Mouse (Mus musculus): ENCODE measurements around the gene Casd1. TPM values are rescaled to one million over a fixed set of nuclear protein-coding genes. Genes with fewer than 3 reads are reported as not detected.

Gene Casd1
- 33.8 and 36.4 TPM in 2 replicates for polyA plus RNA-seq (2016; fragmentation: Nextera tagmentation; extraction: Ambion mirVana)

DNA sequence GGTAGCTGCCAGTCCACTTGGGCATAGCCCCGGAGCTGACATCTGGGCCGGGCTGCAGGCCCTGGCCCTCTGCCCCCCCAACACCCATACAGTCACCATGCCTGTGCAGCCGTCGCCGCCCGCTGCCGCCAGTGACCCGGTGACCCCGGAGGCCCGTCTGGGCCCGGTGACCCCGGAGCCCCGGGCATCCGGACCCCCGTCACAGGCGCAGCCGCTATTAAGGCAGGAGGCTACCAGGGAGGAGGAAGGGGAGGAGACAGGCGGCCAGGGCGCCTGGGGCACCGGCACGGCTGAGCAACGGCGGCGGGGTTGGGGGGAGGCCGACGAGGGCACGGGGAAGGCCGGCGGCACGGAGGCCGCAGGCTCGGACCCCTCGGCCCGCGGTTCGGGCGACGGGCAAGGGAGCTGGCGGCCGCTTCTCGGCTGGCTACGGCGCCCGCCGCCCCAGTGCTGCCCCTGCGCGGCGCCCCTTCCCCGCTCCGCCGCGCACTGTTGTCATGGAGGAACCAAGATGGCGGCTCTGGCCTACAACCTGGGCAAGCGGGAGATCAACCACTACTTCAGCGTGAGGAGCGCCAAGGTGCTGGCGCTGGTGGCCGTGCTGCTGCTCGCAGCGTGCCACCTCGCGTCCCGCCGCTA, at the start of gene Casd1:
Gene Casd1, plus strand, starts transcription at position 182 of the 639 bp plus-strand sequence.
- H3K27ac ChIP-seq = peak within 1 kb of the TSS; percentile 99
- no peaks in the 10 kb centered on the region for H3K9me3 ChIP-seq
- peak within 1 kb of the TSS; percentile 78 for H3K4me3 ChIP-seq
- H3K27me3 ChIP-seq (ENCODE audit: insufficient read depth, poor library complexity, severe bottlenecking) = no peaks in the 10 kb centered on the region
- peak; percentile 81 for DNase-seq (ENCODE audit: low spot score)
- WGBS = under 1% methylated on average over 63 of the region's 64 CpGs
- H3K36me3 ChIP-seq = no peaks in the 10 kb centered on the region
- peaks cover 54% of the 10 kb centered on the region for H3K4me1 ChIP-seq (replicated peaks)

DNA sequence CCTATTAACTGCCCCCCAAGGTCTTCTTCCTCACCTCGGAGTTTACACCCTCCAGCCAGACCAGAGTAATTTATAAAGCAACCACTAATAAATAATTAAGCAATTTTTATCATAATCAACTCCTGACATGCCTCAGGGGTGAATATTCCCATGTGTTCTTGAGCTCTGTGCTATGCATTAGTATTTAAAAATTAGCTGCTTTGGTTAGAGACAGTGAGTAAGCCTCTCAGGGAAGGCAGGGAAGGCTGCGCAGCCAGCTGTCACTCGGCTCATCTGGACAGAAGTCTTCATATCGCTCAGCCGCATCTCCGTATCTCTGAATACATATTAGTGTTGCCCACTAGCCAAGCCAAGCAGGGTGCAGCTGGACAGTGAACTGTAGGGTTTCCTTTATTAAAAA, 45.3 kb upstream of the Casd1 start:
- no peak for DNase-seq (ENCODE audit: low spot score)
- Histone ChIP-seq H3K9me3 (no peaks in the 10 kb centered on the region), H3K4me3 (no peak overlapping the region), H3K27me3 (ENCODE audit: insufficient read depth, poor library complexity, severe bottlenecking) (no peaks in the 10 kb centered on the region), H3K36me3 (no peaks in the 10 kb centered on the region), H3K4me1 (replicated peaks) (peaks cover 41% of the 10 kb centered on the region), H3K27ac (no peak overlapping the region)
- WGBS = 72% methylated on average over 6 of the region's 6 CpGs

DNA sequence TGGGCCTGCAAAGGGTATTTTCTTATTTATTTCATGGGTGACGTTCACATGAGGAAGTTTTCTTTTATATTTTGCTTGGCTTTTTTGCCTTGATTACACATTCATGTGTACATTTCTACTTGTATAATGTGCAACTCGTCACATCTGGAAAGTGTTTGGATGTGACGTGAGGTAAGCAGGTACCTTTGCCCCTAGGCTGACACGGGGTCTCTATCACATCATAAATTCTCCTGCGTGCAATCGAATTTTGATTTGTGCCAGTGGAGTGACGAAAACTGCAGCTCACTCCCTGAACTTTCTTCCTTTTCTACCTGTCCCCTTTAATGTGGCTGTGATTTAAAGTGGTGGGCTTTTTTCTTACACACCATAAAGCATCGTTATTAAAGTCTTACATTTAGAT, 43.6 kb upstream of the Casd1 start:
- Histone ChIP-seq H3K27ac (no peak overlapping the region), H3K36me3 (no peaks in the 10 kb centered on the region), H3K4me3 (no peak overlapping the region), H3K4me1 (replicated peaks) (peaks cover 43% of the 10 kb centered on the region), H3K9me3 (no peaks in the 10 kb centered on the region), H3K27me3 (ENCODE audit: insufficient read depth, poor library complexity, severe bottlenecking) (no peaks in the 10 kb centered on the region)
- DNase-seq (ENCODE audit: low spot score) = no peak
- WGBS = 80% methylated on average over 8 of the region's 8 CpGs

DNA sequence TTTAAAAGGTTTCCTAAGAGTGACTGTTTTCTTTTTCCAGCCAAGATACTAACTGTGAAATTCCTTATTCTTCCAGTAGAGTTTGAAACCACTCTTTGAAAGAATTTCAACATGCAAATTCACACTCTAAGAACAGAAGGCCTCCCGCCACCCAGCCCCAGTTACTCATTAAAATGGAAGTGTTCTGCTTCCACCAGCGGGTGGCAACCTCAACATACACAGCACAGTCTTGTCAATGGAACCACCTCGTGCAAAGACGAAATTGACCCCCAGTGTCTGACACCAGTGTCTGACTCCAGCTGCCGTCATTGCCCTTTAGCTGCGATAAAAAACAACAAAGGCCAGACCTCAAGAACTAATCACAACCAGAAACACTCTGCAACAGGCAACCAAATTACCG, 43.0 kb upstream of the Casd1 start:
- H3K27me3 ChIP-seq (ENCODE audit: insufficient read depth, poor library complexity, severe bottlenecking) = no peaks in the 10 kb centered on the region
- H3K9me3 ChIP-seq = no peaks in the 10 kb centered on the region

DNA sequence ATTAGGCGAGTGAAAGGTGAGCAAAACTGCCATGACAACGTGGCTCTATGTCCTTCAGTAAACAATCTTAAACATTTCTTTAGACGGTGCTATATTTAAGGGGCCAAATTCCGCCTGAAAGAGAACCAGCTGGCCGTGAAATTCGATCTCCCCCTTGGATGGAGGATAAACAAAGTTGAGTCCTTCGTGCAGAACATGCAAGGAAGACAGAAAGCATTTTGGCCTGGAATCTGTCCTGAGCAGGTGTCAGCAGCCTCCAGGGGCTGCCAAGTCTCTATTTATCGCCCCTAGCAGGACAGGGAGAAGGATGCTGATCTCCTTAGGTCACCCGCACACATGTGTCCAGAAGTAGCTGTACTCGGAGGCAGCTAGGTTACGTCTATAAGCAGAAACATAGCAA, 39.5 kb upstream of the Casd1 start:
- H3K9me3 ChIP-seq = no peaks in the 10 kb centered on the region
- H3K4me1 ChIP-seq (replicated peaks) = peaks cover 23% of the 10 kb centered on the region
- DNase-seq (ENCODE audit: low spot score) = peak; percentile 51
- H3K27ac ChIP-seq = peak overlapping the region; percentile 59; the same call in 1 of the 2 replicates
- 24% methylated on average over 11 of the region's 11 CpGs for WGBS
- no peaks in the 10 kb centered on the region for H3K36me3 ChIP-seq
- H3K4me3 ChIP-seq = no peak overlapping the region
- H3K27me3 ChIP-seq (ENCODE audit: insufficient read depth, poor library complexity, severe bottlenecking) = no peaks in the 10 kb centered on the region

More for the DNA sequence above, 43.0 kb upstream of the Casd1 start:
- Histone ChIP-seq H3K4me1 (replicated peaks) (peaks cover 43% of the 10 kb centered on the region), H3K27ac (peak overlapping the region; percentile 77), H3K36me3 (no peaks in the 10 kb centered on the region), H3K4me3 (no peak overlapping the region)
- DNase-seq (ENCODE audit: low spot score) = peak; percentile 66
- 10% methylated on average over 7 of the region's 7 CpGs for WGBS

DNA sequence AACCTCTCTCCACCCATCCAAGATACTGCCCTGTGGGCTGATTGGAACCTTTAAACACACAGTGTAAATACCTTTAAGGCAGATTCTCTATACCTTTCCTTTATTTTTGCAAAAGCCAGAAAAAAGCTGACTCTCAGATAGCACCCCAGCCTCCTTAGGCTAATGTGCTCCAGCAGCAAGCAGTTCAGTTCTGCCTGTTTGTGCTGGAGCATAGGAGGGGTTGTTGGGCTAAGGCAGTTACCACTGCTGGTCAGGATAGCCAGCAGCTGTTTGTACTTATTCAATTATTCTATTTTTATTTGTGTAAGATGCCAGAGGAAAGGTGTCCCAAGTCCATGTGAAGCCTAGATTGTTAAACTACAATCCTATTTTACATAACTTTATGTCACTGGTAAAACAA, 39.0 kb upstream of the Casd1 start:
- Histone ChIP-seq H3K27ac (peak overlapping the region; percentile 59; the same call in 1 of the 2 replicates), H3K4me1 (replicated peaks) (peaks cover 23% of the 10 kb centered on the region), H3K4me3 (no peak overlapping the region), H3K27me3 (ENCODE audit: insufficient read depth, poor library complexity, severe bottlenecking) (no peaks in the 10 kb centered on the region), H3K36me3 (no peaks in the 10 kb centered on the region), H3K9me3 (no peaks in the 10 kb centered on the region)
- no peak for DNase-seq (ENCODE audit: low spot score)

DNA sequence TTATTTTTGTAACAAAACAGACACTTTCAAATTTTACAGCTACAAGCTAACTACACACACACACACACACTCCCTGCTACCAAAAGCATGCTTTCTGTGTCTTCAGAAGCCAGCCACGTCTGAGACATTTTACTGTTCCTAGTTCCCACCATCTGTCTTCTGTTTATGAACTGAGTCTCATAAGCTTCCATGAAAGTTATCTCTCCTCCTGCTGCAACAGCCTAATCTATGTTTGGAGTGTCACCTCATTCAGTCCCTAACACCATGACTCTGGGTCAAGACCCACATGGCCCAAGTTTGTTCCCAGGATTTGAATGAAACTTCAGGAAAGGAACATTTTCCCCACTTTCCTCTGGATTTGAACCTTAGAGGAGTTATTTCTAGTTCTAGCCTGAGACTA, 38.2 kb upstream of the Casd1 start:
- no peak for DNase-seq (ENCODE audit: low spot score)
- H3K4me3 ChIP-seq = no peak overlapping the region
- H3K27me3 ChIP-seq (ENCODE audit: insufficient read depth, poor library complexity, severe bottlenecking) = no peaks in the 10 kb centered on the region
- no peaks in the 10 kb centered on the region for H3K36me3 ChIP-seq
- 57% methylated on average over 1 of the region's 1 CpGs for WGBS
- H3K9me3 ChIP-seq = no peaks in the 10 kb centered on the region
- peaks cover 20% of the 10 kb centered on the region for H3K4me1 ChIP-seq (replicated peaks)
- H3K27ac ChIP-seq = 0 out of 2 replicates have a peak overlapping the region, but pooled peaks have one; percentile 8

GRCm38 (mm10) chr6:4563477-4563876, 37.2 kb upstream of the Casd1 start:
- H3K27ac ChIP-seq = no peak overlapping the region
- DNase-seq (ENCODE audit: low spot score) = no peak
- H3K27me3 ChIP-seq (ENCODE audit: insufficient read depth, poor library complexity, severe bottlenecking) = no peaks in the 10 kb centered on the region
- no peaks in the 10 kb centered on the region for H3K9me3 ChIP-seq
- H3K4me3 ChIP-seq = no peak overlapping the region
- peaks cover 9% of the 10 kb centered on the region for H3K4me1 ChIP-seq (replicated peaks)
- WGBS = 90% methylated on average over 5 of the region's 5 CpGs
- no peaks in the 10 kb centered on the region for H3K36me3 ChIP-seq

- H3K27me3 ChIP-seq (ENCODE audit: insufficient read depth, poor library complexity, severe bottlenecking) = no peaks in the 10 kb centered on the region
- H3K4me1 ChIP-seq (replicated peaks) = no peaks in the 10 kb centered on the region
- no peak overlapping the region for H3K27ac ChIP-seq
- no peaks in the 10 kb centered on the region for H3K9me3 ChIP-seq
- H3K36me3 ChIP-seq = no peaks in the 10 kb centered on the region
- DNase-seq (ENCODE audit: low spot score) = peak; percentile 30
- no peak overlapping the region for H3K4me3 ChIP-seq
- WGBS = 69% methylated on average over 4 of the region's 4 CpGs
Measured at GRCm38 (mm10) chr6:4570412-4570811, 30.2 kb upstream of the Casd1 start.

DNA sequence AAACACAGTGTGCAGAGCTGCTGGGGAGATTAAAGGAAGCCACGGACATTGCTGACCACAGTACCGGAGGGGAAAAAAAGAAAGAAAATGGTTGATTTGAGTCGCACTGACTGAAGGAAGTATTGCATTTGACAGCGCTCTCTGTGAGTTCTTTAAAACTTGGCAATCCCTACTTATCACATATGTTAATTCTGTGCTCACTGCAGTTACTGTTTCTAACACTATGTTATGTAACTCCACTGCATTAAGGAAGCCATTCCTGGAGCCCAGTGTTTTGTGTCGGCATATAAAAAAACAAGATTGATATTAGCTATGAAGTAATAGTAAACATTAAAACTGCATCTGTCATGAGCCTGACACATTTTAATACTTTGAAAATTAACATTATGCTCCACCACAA, 22.9 kb upstream of the Casd1 start:
- Histone ChIP-seq H3K4me1 (replicated peaks) (peaks cover 1% of the 10 kb centered on the region; the same call in 1 of the 2 replicates), H3K4me3 (no peak overlapping the region), H3K27me3 (ENCODE audit: insufficient read depth, poor library complexity, severe bottlenecking) (0 out of 2 replicates have a peak, but pooled peaks cover 7% of the 10 kb centered on the region), H3K36me3 (no peaks in the 10 kb centered on the region), H3K27ac (no peak overlapping the region), H3K9me3 (no peaks in the 10 kb centered on the region)
- WGBS = 87% methylated on average over 5 of the region's 5 CpGs
- no peak for DNase-seq (ENCODE audit: low spot score)

GRCm38 (mm10) chr6:4578343-4578742, 22.3 kb upstream of the Casd1 start:
- WGBS = 89% methylated on average over 6 of the region's 6 CpGs
- no peak for DNase-seq (ENCODE audit: low spot score)
- H3K27me3 ChIP-seq (ENCODE audit: insufficient read depth, poor library complexity, severe bottlenecking) = 0 out of 2 replicates have a peak, but pooled peaks cover 7% of the 10 kb centered on the region
- no peak overlapping the region for H3K4me3 ChIP-seq
- no peaks in the 10 kb centered on the region for H3K9me3 ChIP-seq
- H3K4me1 ChIP-seq (replicated peaks) = peaks cover 7% of the 10 kb centered on the region
- H3K36me3 ChIP-seq = no peaks in the 10 kb centered on the region
- no peak overlapping the region for H3K27ac ChIP-seq

DNA sequence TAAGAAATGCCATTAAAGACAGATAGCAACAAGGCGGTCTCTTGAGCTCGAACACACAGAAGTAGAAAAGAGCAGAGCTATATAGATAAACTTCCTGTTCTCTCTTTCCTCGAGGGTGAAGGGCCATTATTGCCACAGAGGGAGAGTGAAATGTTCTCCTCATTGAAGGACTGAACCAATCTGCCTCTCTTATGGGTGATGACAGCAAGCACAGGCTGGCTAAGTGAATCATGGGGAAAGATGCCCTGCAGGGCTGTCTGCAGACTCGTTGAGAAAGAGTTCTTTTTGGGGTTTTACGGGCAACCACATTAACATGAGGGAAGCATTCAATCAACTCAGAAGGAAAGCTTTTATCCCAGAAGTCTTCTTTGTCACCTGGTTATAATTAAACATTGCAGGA, 21.0 kb upstream of the Casd1 start:
- no peaks in the 10 kb centered on the region for H3K36me3 ChIP-seq
- DNase-seq (ENCODE audit: low spot score) = no peak
- H3K4me3 ChIP-seq = no peak overlapping the region
- no peaks in the 10 kb centered on the region for H3K9me3 ChIP-seq
- 66% methylated on average over 5 of the region's 5 CpGs for WGBS
- 0 out of 2 replicates have a peak, but pooled peaks cover 7% of the 10 kb centered on the region for H3K27me3 ChIP-seq (ENCODE audit: insufficient read depth, poor library complexity, severe bottlenecking)
- peaks cover 10% of the 10 kb centered on the region for H3K4me1 ChIP-seq (replicated peaks)
- no peak overlapping the region for H3K27ac ChIP-seq

DNA sequence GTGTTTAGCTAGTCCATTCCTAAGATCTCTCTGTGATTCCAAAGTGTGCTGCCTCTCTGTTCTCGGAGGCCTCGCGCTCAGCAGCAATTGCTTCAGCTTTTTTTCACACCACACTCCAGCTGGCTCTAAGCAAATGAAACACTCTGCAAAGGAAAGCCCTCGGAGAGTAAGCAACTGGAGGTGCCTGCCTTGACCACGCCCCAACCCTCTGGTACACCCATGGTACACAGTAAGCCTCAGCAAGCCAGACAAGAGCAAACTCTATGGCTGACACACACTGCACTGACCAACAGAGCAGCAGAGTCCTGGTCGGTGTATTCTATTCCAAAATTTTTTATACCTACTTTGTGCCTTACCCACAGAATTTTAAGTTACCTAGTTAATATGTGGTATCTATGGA, 17.2 kb upstream of the Casd1 start:
- no peak overlapping the region for H3K27ac ChIP-seq

More for the DNA sequence above, 17.2 kb upstream of the Casd1 start:
- peaks cover 13% of the 10 kb centered on the region; the same call in 1 of the 2 replicates for H3K27me3 ChIP-seq (ENCODE audit: insufficient read depth, poor library complexity, severe bottlenecking)
- no peak overlapping the region for H3K4me3 ChIP-seq
- no peaks in the 10 kb centered on the region for H3K36me3 ChIP-seq
- 47% methylated on average over 6 of the region's 6 CpGs for WGBS
- H3K4me1 ChIP-seq (replicated peaks) = peaks cover 10% of the 10 kb centered on the region
- no peaks in the 10 kb centered on the region for H3K9me3 ChIP-seq
- DNase-seq (ENCODE audit: low spot score) = no peak
